Mouse (Mus musculus) MEL-GATA-1-ER (cell line): ENCODE measurements around the gene Mb21d2.

Experiments used
- DNase-seq: peaks from one replicate; pipeline ENCODE4 v3.0.0-alpha.2; 2012; ENCODE audit warnings: low read depth; ENCODE audit errors: extremely low read depth

The Mb21d2 gene

GRCm38 (mm10) chr16:28928815-28929685 is at the start of gene Mb21d2:
Gene Mb21d2 (minus strand): TSS chr16:28929673.
- no peak for DNase-seq

GRCm38 (mm10) chr16:28966236-28966635 is 36.8 kb upstream of the Mb21d2 start:
- DNase-seq, result no peak

GRCm38 (mm10) chr16:28964048-28964447 is 34.6 kb upstream of the Mb21d2 start:
- DNase-seq, result no peak

GRCm38 (mm10) chr16:28962987-28963386 is 33.5 kb upstream of the Mb21d2 start:
- no peak for DNase-seq

GRCm38 (mm10) chr16:28949810-28950209 is 20.3 kb upstream of the Mb21d2 start:
- no peak for DNase-seq

- no peak for DNase-seq
Observed at GRCm38 (mm10) chr16:28943254-28943653, 13.8 kb upstream of the Mb21d2 start.

- no peak for DNase-seq
Observed at GRCm38 (mm10) chr16:28936181-28936792, 6.8 kb upstream of the Mb21d2 start.

GRCm38 (mm10) chr16:28935701-28936100 is 6.2 kb upstream of the Mb21d2 start:
- no peak for DNase-seq

GRCm38 (mm10) chr16:28931213-28931612 is 1.7 kb upstream of the Mb21d2 start:
- DNase-seq, result no peak

- no peak for DNase-seq
Observed at GRCm38 (mm10) chr16:28930426-28930825, 953 bp upstream of the Mb21d2 start.

- no peak for DNase-seq
Observed at GRCm38 (mm10) chr16:28929686-28930291, 316 bp upstream of the Mb21d2 start.

GRCm38 (mm10) chr16:28928466-28928814 is 1.0 kb downstream of the Mb21d2 start:
- DNase-seq, result no peak

- DNase-seq, result no peak
Observed at GRCm38 (mm10) chr16:28927381-28927780, 2.1 kb downstream of the Mb21d2 start.

GRCm38 (mm10) chr16:28919320-28919885 is 10.1 kb downstream of the Mb21d2 start:
- no peak for DNase-seq

GRCm38 (mm10) chr16:28915362-28915761 is 14.1 kb downstream of the Mb21d2 start:
- no peak for DNase-seq

- DNase-seq, result no peak
Observed at GRCm38 (mm10) chr16:28914709-28915108, 14.8 kb downstream of the Mb21d2 start.

GRCm38 (mm10) chr16:28911414-28912050 is 17.9 kb downstream of the Mb21d2 start:
- no peak for DNase-seq

GRCm38 (mm10) chr16:28906370-28907275 is 22.9 kb downstream of the Mb21d2 start:
- no peak for DNase-seq

- no peak for DNase-seq
Observed at GRCm38 (mm10) chr16:28905567-28906289, 23.7 kb downstream of the Mb21d2 start.
